Mouse (Mus musculus): ENCODE data around the gene Rpl9-ps1. TPM values are rescaled to one million over a fixed set of nuclear protein-coding genes. Genes with fewer than 3 reads are reported as not detected.

Rpl9-ps1 gene
- polyA plus RNA-seq (2012) = not detected in 2 replicates

- TF ChIP-seq GATA1 (IDR thresholded peaks at IDR 0.05; ENCODE audit: low read length) = no peak
Observed at GRCm38 (mm10) chr11:83645521-83645920, at the start of gene Rpl9-ps1. TSS of gene Rpl9-ps1 (minus strand) at chr11:83645621.

GRCm38 (mm10) chr11:83692008-83692407 lies 46.6 kb upstream of the Rpl9-ps1 start:
- no peak for TF ChIP-seq GATA1 (IDR thresholded peaks at IDR 0.05; ENCODE audit: low read length)

DNA sequence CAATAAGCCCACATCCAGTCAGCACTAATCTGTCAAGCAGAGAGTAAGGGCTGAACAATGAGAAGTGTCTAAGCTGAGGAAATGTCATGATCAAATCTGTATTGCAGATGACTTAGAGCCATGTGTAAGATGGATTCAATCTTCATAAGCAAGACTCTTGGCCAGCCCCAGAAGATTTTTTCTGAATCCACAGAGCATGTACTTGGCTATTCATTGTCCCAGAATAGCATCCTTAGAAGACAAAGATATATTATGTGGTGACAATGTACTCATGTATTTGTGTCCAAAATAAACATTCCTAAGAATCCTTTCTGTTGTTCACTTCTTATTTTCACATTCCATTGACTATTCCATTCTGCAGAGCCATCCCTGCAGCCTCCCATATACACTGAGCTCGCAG lies 44.5 kb upstream of the Rpl9-ps1 start:
- no peak for TF ChIP-seq GATA1 (IDR thresholded peaks at IDR 0.05; ENCODE audit: low read length)

DNA sequence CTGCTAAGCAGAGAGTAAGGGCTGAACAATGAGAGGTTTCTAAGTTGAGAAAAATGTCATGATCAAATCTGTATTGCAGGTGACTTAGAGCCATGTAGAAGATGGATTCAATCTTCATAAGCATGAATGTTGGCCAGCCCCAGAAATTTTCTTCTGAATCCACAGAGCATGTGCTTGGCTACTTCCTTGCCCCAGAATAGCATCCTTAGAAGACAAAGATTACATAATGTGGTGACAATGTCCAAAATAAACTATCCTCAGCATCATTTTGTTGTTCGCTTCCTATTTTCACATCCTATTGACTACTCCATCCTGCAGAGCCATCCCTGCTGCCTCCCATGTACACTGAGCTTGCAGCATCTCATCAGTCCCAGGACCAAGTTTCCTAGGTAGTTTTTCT lies 30.2 kb upstream of the Rpl9-ps1 start:
- no peak for TF ChIP-seq GATA1 (IDR thresholded peaks at IDR 0.05; ENCODE audit: low read length)

GRCm38 (mm10) chr11:83671743-83672142 lies 26.3 kb upstream of the Rpl9-ps1 start:
- TF ChIP-seq GATA1 (IDR thresholded peaks at IDR 0.05; ENCODE audit: low read length) = no peak

- TF ChIP-seq GATA1 (IDR thresholded peaks at IDR 0.05; ENCODE audit: low read length) = no peak
Observed at GRCm38 (mm10) chr11:83663532-83663931, 18.1 kb upstream of the Rpl9-ps1 start.

DNA sequence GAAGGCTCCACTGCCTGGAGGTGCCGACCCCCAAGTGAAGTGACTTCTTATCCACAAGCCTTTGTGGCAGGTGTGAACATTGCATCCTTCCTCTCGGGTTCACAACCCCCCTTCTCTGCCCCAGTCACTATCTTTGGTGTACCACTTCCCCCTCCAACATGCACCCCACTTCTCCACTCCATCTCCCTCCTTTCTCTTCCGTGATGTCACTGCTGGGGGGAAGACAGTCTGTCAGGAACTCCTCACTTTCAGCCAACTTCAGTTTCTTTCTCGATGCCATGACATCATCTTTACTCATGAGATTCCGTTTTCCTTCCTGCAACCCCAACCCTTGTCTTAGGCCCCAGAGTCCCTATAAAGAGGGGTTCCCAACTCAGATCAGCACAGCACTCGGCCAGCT lies 16.8 kb upstream of the Rpl9-ps1 start, which contains the start of gene Ccl4:
Gene Ccl4, plus strand, starts transcription at position 381 of the 400 bp plus-strand sequence.
- no peak for TF ChIP-seq GATA1 (IDR thresholded peaks at IDR 0.05; ENCODE audit: low read length)

GRCm38 (mm10) chr11:83658797-83659196 lies 13.4 kb upstream of the Rpl9-ps1 start:
- TF ChIP-seq GATA1 (IDR thresholded peaks at IDR 0.05; ENCODE audit: low read length) = no peak

DNA sequence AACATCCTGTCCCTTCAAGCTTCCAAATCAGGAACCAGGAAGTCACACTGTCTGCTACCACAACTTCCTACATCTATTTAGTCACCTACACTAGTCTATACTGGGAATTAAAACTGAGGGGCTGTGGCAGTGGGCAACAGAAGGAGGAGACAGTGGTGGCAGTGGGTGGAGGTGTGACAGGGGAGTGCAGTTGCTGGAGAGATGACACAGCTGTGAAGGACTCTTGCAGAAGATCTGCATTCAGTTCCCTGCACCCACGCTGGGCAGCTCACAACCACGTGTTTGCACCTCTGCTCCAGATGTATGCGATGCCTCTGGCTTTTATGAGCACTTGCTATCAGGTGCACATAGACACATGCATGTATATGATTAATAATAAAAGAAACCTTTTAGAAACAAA lies 12.1 kb upstream of the Rpl9-ps1 start:
- no peak for TF ChIP-seq GATA1 (IDR thresholded peaks at IDR 0.05; ENCODE audit: low read length)

DNA sequence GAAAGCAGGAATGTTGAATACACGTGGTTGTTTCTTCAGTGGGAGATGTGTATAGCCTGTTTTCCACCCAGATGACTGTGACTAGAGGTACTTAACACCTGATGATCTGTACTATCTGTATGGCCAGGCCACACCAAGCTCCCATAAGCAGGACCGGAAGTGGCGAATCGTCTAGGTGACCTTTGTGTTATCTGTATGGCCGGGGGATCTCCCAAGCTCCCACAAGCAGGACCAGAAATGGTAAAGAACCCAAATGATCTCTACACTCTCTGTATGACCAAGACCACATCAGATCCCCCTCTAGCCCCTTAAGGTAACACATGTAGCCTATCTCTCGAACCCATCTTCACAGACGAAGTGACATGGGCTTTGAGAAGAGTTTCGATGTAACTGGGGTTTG lies 9.2 kb upstream of the Rpl9-ps1 start:
- TF ChIP-seq GATA1 (IDR thresholded peaks at IDR 0.05; ENCODE audit: low read length) = no peak

DNA sequence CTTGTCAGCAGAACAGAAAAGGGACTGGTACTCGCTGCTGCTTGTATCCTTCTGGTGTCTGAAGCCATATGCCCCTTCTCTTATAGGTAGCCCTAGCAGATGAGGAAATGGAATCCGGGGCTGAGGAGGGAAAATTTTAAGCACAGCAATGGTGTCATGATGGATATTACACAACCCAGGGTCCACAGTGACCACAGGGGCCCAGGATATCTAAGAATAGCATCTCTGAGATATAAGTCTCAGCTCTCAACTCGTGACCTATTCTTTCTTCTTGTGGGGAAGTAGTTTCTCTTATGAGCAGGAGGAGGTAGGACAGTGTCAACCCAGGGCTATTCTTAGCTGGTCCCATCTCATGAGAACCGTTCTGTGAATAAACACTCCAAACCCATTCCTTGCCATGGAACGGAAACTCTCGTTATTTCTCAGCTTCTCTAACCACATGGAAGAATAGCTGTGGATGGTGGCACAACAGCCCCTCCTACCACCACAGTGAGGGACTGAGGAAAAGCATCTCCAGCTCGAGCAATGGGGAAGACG lies 4.0 kb upstream of the Rpl9-ps1 start, which contains the start of gene Ccl3:
Gene Ccl3, minus strand, starts transcription at position 51 of the 537 bp plus-strand sequence.
- TF ChIP-seq GATA1 (IDR thresholded peaks at IDR 0.05; ENCODE audit: low read length) = no peak

DNA sequence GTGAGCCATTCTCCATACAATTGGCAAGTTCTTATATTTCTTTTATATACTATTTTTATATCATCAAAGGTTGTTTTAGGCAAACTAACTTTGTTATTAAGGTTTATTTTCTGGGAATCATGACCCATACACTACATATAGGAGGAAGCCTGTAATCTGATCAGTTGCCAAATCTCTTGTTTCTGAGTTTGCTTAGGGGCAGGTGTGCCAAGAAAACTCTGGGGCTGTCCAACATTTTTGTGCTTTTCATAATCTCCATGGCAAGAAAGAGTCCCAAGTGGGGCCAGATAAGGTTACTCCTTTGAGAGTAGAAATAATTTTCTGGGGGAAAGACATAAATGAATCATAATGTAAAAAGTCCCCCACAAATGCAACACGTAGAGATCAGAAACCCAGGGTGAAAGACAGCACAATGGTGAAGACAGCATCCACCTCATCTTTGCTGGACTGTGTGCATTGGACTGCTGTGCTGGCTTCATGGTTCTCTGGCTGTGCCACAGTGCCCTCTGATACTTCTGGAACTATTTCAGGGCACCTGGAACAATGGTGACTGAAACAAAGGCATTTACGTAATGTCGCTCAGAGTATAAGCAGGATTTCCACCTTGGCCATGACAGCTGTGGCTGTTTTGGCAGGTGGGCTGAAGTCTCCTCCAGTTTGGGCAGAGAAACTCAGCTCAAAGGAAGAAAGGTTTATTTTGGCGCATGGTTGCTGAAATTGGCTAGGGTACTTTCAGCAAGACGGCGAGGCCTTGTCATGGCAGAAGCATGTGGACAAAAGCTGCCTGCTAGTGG lies 1.1 kb upstream of the Rpl9-ps1 start:
- no peak for TF ChIP-seq GATA1 (IDR thresholded peaks at IDR 0.05; ENCODE audit: low read length)

DNA sequence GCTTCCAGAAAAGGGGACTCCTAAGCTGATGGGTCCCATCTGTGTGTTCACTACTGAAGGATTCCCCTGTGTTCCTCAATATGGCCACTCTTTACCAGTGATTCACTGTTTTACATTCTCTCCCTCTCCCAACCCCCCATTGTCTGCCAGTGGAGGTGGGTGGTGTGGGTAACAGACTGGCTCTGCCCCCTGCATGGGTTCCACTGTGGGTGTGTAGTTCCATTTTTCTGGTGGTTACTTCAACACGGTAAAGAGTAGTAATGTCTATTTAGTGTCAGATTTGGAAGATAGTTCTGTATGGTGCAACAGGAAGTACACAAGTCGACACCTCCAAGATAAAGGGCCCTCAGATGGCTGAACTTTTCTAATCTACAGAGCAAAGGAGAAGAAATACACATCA lies 4.2 kb downstream of the Rpl9-ps1 start:
- TF ChIP-seq GATA1 (IDR thresholded peaks at IDR 0.05; ENCODE audit: low read length) = no peak

- TF ChIP-seq GATA1 (IDR thresholded peaks at IDR 0.05; ENCODE audit: low read length) = no peak
Observed at GRCm38 (mm10) chr11:83640141-83640540, 5.3 kb downstream of the Rpl9-ps1 start.

DNA sequence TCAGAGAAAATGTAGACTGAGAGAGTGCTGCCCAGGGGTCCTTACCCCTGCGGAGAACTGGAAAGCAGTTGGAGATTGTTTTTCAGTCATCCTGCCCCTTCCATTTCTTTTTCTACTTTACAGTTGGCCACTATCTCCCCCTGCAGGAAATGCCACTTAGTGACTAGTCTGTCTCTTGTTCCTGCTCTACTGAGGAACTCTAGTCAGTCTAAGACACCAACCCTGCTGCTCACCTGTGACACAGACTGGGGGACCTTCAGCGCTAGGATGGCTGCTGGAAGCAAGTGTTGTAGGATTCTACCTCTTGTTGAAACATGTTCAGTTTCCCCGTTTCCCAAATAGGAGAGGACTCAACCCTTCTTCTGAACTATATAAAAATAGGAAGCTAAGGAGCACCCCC lies 5.9 kb downstream of the Rpl9-ps1 start:
- TF ChIP-seq GATA1 (IDR thresholded peaks at IDR 0.05; ENCODE audit: low read length) = no peak

DNA sequence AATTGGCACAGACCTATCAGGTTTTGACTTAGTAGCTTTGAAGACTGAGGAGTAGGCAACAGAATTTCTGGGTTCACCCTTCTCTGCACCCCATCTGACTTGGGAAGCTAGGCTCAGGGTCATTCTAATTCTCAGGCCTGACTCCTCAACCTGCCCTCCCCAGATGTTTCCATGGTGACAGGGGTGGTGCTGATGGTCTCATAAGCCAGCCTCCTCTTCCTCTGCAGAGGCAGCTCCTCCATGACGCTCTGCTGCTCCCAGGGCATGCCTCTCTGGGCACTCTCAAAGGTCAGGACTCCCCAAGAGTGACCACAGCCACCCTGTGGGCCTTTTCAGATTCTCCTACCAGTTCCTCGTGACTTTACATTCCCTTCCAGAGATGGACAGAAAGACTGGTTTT lies 6.5 kb downstream of the Rpl9-ps1 start:
- TF ChIP-seq GATA1 (IDR thresholded peaks at IDR 0.05; ENCODE audit: low read length) = no peak

DNA sequence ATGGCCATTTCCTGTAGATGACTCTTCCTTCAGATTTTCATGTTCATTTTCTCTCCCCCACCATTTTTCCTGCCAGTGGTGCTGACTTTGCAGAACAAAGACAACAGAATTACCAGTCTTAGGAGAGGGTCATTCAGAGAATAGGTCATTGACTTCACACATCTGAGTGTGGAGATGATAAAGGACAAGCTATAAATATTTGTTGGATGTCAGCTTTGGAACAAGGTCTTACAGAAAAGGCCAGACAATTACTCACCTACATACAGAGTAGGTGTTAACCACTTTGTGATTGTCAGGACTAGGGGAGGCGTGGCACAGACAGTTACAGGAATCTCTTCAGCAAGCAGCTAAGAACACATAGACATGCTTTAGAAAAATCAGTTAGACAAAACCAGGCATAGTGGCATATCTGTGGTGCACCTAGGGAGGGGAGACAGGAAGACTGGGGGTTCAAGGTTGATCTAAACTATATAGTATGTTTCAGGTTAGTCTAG lies 8.6 kb downstream of the Rpl9-ps1 start:
- TF ChIP-seq GATA1 (IDR thresholded peaks at IDR 0.05; ENCODE audit: low read length) = no peak
